Mouse (Mus musculus) kidney, embryonic 16.5 days (tissue): Measurements from ENCODE around the gene Gm10720. TPM values are rescaled to one million over a fixed set of nuclear protein-coding genes. Genes with fewer than 3 reads are reported as not detected.
A peak's percentile ranks its signal among the peaks of the same experiment; 100 is the strongest.
"Not testable (repeated sequence)": the region's sequence is repeated elsewhere in the genome, so short reads cannot be mapped to it uniquely, and the experiment has no call there.

ENCODE experiments used
- ATAC-seq: fragments of 200-750 bp; cut with Nextera tagmentation; 2 replicates; pipeline ENCODE4 v1.8.0; 2017; ENCODE audit warnings: moderate TSS enrichment; ENCODE audit not compliant: low FRiP score, low TSS enrichment
- H3K27ac ChIP-seq: fragments of 300-500 bp; sonication (generic); 2 replicates; pipeline ENCODE4 v1.5.1; 2014; ENCODE audit warnings: low read length
- H3K27me3 ChIP-seq: fragments of 300-500 bp; sonication (generic); 2 replicates; pipeline ENCODE4 v1.6.1; 2014; ENCODE audit warnings: low read length, control low read depth, mixed read lengths; ENCODE audit not compliant: insufficient read depth
- H3K36me3 ChIP-seq: fragments of 300-500 bp; sonication (generic); 2 replicates; pipeline ENCODE4 v1.6.1; 2014; ENCODE audit warnings: low read length, control low read depth, mixed read lengths; ENCODE audit not compliant: insufficient read depth
- H3K4me1 ChIP-seq: fragments of 300-500 bp; sonication (generic); 2 replicates; pipeline ENCODE4 v1.6.1; 2014; ENCODE audit warnings: low read length, control low read depth, mixed read lengths; ENCODE audit not compliant: insufficient read depth
- H3K4me2 ChIP-seq: fragments of 300-500 bp; sonication (generic); replicated peaks from 2 replicates; pipeline ENCODE4 v1.6.1; 2014; ENCODE audit warnings: low read depth, low read length
- H3K4me3 ChIP-seq: fragments of 300-500 bp; sonication (generic); 2 replicates; pipeline ENCODE4 v1.5.1; 2014; ENCODE audit warnings: mild to moderate bottlenecking, low read length
- H3K9ac ChIP-seq: fragments of 300-500 bp; sonication (generic); replicated peaks from 2 replicates; pipeline ENCODE4 v1.6.1; 2014; ENCODE audit warnings: low read length
- H3K9me3 ChIP-seq: fragments of 300-500 bp; sonication (generic); 2 replicates; pipeline ENCODE4 v1.6.1; 2016; ENCODE audit warnings: low read length, control low read depth
- WGBS: fragments of 180-500 bp; shearing (Covaris S2); extraction: QIAGEN DNeasy Blood & Tissue Kit; methylation state at CpG from one replicate; pipeline ENCODE4 v1.1.7; 2014; 5-methylcytosine and 5-hydroxymethylcytosine counted together
- polyA plus RNA-seq: library from polyadenylated mRNA; unstranded; fragments of >200 nt; fragmentation: Nextera tagmentation; extraction: Ambion mirVana; gene quantifications from 2 replicates; pipeline ENCODE4 v1.2.1, GENCODE M21; 2015

The Gm10720 gene
- polyA plus RNA-seq, 1 experiment from 2014 or later: not detected

DNA sequence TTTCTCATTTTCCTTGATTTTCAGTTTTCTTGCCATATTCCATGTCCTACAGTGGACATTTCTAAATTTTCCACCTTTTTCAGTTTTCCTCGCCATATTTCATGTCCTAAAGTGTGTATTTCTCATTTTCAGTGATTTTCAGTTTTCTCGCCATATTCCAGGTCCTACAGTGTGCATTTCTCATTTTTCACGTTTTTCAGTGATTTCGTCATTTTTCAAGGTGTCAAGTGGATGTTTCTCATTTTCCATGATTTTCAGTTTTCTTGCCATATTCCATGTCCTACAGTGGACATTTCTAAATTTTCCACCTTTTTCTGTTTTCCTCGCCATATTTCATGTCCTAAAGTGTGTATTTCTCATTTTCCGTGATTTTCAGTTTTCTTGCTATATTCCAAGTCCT, 10.2 kb downstream of the Gm10720 start:
- not testable (repeated sequence) for ATAC-seq, H3K27me3 ChIP-seq, H3K4me3 ChIP-seq, H3K9me3 ChIP-seq, H3K4me1 ChIP-seq, H3K27ac ChIP-seq, H3K36me3 ChIP-seq, H3K9ac ChIP-seq, H3K4me2 ChIP-seq
- WGBS: 66% methylated on average over 4 of the region's 6 CpGs

DNA sequence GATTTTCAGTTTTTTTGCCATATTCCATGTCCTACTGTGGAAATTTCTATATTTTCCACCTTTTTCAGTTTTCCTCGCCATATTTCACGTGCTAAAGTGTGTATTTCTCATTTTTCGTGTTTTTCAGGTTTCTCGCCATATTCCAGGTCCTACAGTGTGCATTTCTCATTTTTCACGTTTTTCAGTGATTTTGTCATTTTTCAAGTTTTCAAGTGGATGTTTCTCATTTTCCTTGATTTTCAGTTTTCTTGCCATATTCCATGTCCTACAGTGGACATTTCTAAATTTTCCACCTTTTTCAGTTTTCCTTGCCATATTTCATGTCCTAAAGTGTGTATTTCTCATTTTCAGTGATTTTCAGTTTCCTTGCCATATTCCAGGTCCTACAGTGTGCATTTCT, 10.7 kb downstream of the Gm10720 start:
- H3K4me1 ChIP-seq, H3K9ac ChIP-seq, H3K4me2 ChIP-seq, H3K4me3 ChIP-seq, H3K9me3 ChIP-seq, H3K27me3 ChIP-seq, ATAC-seq, H3K27ac ChIP-seq, H3K36me3 ChIP-seq: not testable (repeated sequence)
- WGBS: 73% methylated on average over 5 of the region's 5 CpGs

DNA sequence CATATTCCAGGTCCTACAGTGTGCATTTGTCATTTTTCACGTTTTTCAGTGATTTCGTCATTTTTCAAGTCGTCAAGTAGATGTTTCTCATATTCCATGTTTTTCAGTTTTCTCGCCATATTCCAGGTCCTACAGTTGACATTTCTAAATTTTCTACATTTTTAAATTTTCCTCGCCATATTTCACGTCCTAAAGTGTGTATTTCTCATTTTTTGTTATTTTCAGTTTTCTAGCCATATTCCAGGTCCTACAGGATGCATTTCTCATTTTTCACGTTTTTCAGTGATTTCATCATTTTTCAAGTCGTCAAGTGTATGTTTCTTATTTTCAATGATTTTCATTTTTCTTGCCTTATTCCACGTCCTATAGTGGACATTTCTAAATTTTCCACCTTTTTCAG, 11.3 kb downstream of the Gm10720 start:
- 67% methylated on average over 9 of the region's 9 CpGs for WGBS
- not testable (repeated sequence) for ATAC-seq, H3K4me1 ChIP-seq, H3K4me3 ChIP-seq, H3K36me3 ChIP-seq, H3K4me2 ChIP-seq, H3K9ac ChIP-seq, H3K9me3 ChIP-seq, H3K27ac ChIP-seq, H3K27me3 ChIP-seq

DNA sequence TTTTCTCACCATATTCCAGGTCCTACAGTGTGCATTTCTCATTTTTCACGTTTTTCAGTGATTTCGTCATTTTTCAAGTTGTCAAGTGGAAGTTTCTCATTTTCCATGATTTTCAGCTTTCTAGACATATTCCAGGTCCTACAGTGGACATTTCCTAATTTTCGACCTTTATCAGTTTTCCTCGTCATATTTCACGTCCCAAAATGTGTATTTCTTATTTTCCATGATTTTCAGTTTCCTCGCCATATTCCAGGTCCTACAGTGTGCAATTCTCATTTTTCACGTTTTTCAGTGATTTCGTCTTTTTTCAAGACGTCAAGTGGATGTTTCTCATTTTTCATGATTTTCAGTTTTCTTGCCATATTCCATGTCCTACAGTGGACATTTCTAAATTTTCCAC, 11.7 kb downstream of the Gm10720 start:
- ATAC-seq, H3K27ac ChIP-seq, H3K4me3 ChIP-seq, H3K36me3 ChIP-seq, H3K9ac ChIP-seq, H3K27me3 ChIP-seq, H3K4me1 ChIP-seq, H3K4me2 ChIP-seq, H3K9me3 ChIP-seq: not testable (repeated sequence)
- WGBS: 74% methylated on average over 9 of the region's 9 CpGs

DNA sequence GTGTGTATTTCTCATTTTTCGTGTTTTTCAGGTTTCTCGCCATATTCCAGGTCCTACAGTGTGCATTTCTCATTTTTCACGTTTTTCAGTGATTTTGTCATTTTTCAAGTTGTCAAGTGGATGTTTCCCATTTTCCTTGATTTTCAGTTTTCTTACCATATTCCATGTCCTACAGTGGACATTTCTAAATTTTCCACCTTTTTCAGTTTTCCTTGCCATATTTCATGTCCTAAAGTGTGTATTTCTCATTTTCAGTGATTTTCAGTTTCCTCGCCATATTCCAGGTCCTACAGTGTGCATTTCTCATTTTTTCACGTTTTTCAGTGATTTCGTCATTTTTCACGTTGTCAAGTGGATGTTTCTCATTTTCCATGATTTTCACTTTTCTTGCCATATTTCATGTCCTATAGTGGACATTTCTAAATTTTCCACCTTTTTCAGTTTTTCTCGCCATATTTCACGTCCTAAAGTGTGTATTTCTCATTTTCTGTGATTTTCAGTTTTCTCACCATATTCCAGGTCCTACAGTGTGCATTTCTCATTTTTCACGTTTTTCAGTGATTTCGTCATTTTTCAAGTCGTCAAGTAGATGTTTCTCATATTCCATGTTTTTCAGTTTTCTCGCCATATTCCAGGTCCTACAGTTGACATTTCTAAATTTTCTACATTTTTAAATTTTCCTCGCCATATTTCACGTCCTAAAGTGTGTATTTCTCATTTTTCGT, 14.0 kb downstream of the Gm10720 start:
- H3K9me3 ChIP-seq, H3K36me3 ChIP-seq, H3K4me1 ChIP-seq, H3K27me3 ChIP-seq, H3K9ac ChIP-seq, ATAC-seq, H3K4me3 ChIP-seq, H3K27ac ChIP-seq, H3K4me2 ChIP-seq: not testable (repeated sequence)
- WGBS: 69% methylated on average over 12 of the region's 16 CpGs

DNA sequence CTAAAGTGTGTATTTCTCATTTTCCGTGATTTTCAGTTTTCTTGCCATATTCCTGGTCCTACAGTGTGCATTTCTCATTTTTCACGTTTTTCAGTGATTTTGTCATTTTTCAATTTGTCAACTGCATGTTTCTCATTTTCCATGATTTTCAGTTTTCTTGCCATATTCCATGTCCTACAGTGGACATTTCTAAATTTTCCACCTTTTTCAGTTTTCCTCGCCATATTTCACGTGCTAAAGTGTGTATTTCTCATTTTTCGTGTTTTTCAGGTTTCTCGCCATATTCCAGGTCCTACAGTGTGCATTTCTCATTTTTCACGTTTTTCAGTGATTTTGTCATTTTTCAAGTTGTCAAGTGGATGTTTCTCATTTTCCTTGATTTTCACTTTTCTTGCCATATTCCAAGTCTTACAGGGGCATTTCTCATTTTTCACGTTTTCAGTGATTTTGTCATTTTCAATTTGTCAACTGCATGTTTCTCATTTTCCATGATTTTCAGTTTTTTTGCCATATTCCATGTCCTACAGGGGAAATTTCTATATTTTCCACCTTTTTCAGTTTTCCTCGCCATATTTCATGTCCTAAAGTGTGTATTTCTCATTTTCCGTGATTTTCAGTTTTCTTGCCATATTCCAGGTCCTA, 15.3 kb downstream of the Gm10720 start:
- WGBS: 57% methylated on average over 2 of the region's 10 CpGs
- not testable (repeated sequence) for H3K27me3 ChIP-seq, H3K4me3 ChIP-seq, H3K4me1 ChIP-seq, H3K9ac ChIP-seq, H3K4me2 ChIP-seq, H3K27ac ChIP-seq, H3K36me3 ChIP-seq, H3K9me3 ChIP-seq
- 0 out of 2 replicates have a peak, but pooled peaks have one; percentile 35 for ATAC-seq

DNA sequence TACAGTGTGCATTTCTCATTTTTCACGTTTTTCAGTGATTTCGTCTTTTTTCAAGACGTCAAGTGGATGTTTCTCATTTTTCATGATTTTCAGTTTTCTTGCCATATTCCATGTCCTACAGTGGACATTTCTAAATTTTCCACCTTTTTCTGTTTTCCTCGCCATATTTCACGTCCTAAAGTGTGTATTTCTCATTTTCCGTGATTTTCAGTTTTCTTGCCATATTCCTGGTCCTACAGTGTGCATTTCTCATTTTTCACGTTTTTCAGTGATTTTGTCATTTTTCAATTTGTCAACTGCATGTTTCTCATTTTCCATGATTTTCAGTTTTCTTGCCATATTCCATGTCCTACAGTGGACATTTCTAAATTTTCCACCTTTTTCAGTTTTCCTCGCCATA, 18.8 kb downstream of the Gm10720 start, which contains the start of gene Gm17535:
Gm17535 (plus strand) TSS at position 301 of the 400 bp plus-strand sequence.
- not testable (repeated sequence) for H3K27ac ChIP-seq, H3K4me2 ChIP-seq, H3K4me3 ChIP-seq, H3K9ac ChIP-seq, H3K4me1 ChIP-seq, ATAC-seq, H3K36me3 ChIP-seq, H3K27me3 ChIP-seq, H3K9me3 ChIP-seq
- WGBS: no CpG with 5 or more reads among the region's 8 CpGs

DNA sequence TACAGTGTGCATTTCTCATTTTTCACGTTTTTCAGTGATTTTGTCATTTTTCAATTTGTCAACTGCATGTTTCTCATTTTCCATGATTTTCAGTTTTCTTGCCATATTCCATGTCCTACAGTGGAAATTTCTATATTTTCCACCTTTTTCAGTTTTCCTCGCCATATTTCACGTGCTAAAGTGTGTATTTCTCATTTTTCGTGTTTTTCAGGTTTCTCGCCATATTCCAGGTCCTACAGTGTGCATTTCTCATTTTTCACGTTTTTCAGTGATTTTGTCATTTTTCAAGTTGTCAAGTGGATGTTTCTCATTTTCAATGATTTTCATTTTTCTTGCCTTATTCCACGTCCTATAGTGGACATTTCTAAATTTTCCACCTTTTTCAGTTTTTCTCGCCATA, 21.1 kb downstream of the Gm10720 start, which contains the start of gene Gm10715:
Gm10715 (plus strand) TSS at position 301 of the 400 bp plus-strand sequence.
- H3K4me1 ChIP-seq, H3K27ac ChIP-seq, H3K36me3 ChIP-seq, H3K9me3 ChIP-seq, H3K27me3 ChIP-seq, ATAC-seq, H3K4me3 ChIP-seq, H3K9ac ChIP-seq, H3K4me2 ChIP-seq: not testable (repeated sequence)
- WGBS: 74% methylated on average over 6 of the region's 8 CpGs

DNA sequence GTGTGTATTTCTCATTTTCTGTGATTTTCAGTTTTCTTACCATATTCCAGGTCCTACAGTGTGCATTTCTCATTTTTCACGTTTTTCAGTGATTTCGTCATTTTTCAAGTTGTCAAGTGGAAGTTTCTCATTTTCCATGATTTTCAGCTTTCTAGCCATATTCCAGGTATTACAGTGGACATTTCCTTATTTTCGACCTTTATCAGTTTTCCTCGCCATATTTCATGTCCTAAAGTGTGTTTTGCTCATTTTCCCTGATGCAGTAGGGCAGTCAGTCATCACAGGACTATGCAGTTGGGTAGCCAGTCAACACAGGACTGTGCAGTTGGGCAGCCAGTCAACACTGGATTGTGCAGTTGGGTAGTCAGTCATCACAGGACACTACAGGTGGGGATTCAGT, 22.7 kb downstream of the Gm10720 start:
- not testable (repeated sequence) for H3K9me3 ChIP-seq, H3K4me3 ChIP-seq, ATAC-seq, H3K27me3 ChIP-seq, H3K27ac ChIP-seq, H3K4me1 ChIP-seq, H3K4me2 ChIP-seq, H3K9ac ChIP-seq, H3K36me3 ChIP-seq
- 67% methylated on average over 4 of the region's 4 CpGs for WGBS
